Mouse (Mus musculus): ENCODE data around the gene Kif12.

Gene Kif12

DNA sequence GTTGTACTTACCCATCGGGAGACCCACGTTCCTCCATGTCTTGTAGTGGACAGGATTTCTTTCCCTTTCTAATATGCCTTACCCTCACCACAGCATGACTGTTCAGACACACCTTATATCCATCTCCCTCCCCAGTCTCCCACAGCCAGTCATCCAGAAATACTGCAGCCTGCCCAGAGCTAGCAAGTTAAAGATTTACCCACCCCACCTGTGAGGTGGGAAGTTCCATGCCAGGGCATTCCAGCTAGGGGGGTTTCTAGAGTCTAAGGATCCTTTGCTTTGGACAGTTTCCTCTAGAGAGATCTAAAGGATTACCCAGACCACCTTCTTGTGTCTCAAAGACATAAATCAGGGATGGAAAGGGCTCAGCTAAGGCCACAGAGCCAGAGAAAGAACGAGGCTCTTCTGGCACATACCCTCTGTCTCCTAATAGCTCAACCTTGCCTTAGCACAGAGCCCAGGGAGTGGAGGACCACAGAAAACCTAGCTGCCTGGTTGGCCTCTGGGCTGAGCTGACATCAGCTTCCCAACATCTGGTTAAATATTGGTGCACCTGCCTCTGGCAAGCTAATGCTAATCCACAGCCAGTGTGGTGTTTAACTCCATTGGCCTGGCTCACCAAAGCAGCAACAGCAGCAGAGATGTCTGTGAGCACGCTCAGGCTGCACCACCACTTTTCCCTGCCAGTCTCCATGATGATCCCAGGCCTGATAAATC lies at the start of gene Kif12:
Kif12 (minus strand) TSS at position 163 of the 717 bp plus-strand sequence.
- no peak for DNase-seq

GRCm38 (mm10) chr4:63221096-63221958 lies 49.4 kb upstream of the Kif12 start:
- no peak for DNase-seq

DNA sequence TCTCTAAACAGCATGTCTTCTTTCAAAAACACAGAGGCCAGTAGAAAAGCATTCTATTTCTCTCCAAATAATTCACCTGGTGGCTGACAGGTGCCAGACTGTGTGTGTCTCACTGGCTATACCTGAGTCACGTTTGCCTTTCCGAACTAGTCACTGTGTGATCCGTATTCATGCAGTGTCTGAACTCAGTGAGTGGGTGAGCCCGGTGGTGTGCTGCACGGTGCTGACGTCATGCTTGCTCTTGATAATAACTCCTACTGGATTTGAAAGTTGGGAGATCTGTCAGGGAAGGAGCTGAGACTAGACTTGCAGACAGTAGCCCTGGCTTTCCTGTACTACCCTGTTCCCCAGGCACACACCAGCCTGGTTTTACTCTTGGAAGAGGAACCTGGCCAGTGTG lies 47.7 kb upstream of the Kif12 start:
- no peak for DNase-seq

- no peak for DNase-seq
Observed at GRCm38 (mm10) chr4:63219059-63219458, 47.1 kb upstream of the Kif12 start.

DNA sequence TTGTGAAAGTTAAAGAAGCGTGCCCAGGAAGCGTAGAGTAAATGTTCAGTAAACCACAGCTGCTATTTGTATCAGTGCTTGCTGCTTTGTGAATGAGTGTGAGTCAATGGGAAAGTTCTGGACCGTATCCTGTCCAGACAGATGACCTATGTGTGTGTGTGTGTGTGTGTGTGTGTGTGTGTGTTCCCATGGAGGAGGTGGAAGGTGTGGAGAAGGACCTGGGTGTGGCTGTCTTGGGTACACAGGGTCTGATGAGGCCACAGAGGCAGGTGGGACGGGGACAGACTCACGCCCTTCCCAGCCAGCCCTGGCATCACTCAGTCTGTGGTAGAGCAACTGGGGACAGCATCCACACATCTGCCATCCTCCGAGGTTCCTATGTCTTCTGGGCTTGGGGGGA lies 45.6 kb upstream of the Kif12 start:
- no peak for DNase-seq

GRCm38 (mm10) chr4:63216566-63216965 lies 44.6 kb upstream of the Kif12 start:
- no peak for DNase-seq

DNA sequence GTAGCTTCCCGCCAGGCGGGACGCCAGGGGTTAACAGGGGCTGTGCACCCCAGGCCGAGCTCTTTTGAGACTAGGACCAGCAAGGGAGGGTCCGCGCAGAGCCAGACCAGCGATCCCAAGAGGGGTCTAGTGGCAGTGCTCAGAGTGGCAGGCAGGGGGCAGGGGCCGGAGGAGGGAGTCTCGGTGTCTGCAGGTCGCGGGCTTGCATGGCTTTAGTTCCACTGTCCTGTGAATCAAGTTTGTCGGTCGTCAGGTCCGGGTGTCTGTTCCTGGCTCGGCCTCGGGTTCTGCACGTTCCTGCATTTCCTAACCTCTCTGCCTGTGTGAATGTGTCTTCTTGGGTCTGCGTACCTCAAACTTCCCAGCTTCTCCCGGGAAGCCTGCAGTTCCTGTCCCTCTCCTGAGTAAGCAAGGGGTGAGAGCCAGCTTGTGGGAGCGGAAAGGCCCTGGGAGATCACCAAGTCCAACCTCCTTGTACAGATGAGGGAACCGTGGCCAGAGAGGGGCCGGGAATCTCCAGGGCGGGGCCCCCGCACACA lies 44.1 kb upstream of the Kif12 start:
- DNase-seq, result peak; percentile 37 to 40

- DNase-seq, result peak; percentile 81 to 82
Observed at GRCm38 (mm10) chr4:63215185-63215992, 43.5 kb upstream of the Kif12 start.

- DNase-seq, result peak in 1 of 2 experiments; percentile 15
Observed at GRCm38 (mm10) chr4:63213907-63214621, 42.1 kb upstream of the Kif12 start, which contains the start of gene Col27a1. Col27a1 (plus strand) TSS chr4:63214004.

DNA sequence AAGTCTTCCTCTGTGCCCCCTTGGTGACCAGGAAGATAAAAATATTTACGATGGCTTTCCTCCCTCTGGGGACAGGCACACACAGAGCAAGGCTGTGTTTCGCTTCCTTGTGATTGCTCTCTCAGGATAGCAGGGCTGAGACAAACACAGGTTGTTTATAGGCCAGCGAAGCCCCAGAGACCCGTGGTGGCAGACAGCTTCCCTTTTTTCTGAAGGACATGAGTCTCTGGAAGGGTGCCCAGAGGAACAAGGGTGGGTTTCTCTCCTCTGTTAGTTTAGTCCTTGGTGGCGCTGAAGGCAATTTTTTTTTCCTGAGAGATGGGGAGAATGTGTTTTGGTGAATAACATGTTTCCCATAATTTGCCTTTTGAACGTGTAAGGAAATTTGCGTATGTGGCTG lies 33.7 kb upstream of the Kif12 start:
- DNase-seq, result no peak

- no peak for DNase-seq
Observed at GRCm38 (mm10) chr4:63203874-63204273, 31.9 kb upstream of the Kif12 start.

DNA sequence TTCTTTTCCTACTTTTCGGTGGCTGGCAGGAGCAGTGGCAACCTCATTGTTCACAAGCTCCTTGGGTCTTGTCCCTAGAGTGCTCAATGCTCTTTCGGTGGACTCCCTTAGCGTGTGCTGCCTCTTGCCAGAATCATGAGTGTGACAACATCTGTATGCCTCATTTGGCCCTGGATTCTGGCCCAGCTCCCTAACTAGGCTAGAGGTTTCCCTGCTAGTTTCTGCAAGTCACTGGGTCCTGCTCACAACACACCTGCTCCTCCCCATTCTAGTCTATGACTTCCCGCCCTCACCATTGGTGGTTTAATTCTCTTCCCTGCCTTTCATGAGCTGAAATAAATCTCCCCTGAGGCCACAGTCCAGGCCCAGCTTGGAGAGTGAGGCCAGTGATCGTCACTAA lies 27.4 kb upstream of the Kif12 start:
- DNase-seq, result no peak

DNA sequence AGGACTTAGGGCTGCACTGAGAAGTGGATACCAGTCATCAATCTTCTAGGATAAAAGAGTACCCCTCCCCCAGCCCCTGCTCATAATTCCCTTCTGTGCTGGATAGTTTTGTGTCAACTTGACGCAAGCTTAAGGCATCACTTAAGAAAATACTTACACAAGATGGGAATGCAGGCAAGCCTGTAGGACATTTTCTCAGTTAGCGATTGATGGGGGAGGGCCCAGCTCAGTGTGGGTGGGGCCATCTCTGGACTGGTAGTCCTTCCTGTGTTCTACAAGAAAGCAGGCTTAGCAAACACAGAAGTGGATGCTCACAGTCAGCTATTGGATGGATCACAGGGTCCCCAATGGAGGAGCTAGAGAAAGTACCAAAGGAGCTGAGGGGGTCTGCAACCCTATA lies 22.4 kb upstream of the Kif12 start:
- no peak for DNase-seq

GRCm38 (mm10) chr4:63191641-63192040 lies 19.7 kb upstream of the Kif12 start:
- DNase-seq, result no peak

DNA sequence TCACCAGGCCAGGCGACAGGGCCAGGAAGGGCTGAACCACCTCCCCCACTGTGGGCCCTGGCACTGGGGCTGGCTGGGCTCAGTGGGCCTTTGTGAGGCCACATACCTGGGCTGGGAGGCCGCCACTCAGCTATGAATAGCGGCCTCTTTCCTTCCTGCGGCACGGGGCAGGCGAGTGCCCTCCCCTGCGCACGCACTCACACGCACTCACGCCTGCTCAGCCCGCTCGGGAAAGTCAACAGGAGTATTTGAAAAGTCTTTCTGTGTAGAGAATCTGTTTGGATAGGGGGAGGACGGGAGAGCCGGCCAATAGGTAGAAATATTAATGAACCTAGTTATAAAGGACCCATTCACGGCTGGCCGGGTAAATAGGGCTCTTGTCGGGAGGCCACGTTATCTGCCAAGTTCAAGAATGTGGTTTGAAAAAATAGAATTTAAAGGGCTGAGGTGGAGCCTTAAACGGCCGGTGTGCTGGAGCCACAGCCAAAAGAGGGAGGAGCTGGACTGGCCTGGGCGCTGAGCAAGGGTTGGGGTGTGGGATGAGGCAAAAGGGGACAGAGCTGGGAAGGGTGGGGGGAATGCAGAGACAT lies 14.4 kb upstream of the Kif12 start:
- no peak for DNase-seq

DNA sequence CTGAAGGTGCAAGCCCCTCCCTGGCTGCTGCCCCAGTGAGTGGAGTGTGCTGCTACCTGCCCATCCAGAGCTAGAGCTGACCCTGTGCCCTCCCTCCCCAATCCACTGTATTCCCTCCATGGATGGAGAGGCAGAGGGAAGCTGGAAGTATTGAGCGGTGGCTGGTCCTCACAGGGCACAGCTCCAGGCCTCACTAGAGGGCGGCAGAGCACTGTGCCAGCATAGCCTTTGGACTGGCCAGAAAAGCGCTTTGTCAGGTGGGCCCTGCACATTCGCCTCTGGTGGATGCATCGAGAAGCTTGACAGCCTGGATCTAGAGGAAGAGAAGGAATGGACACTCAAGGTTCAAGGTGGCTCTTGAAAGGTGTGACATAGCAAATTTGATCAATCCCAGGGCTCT lies 9.6 kb upstream of the Kif12 start:
- DNase-seq, result peak; percentile 54 to 65

- DNase-seq, result no peak
Observed at GRCm38 (mm10) chr4:63171122-63171521, 809 bp downstream of the Kif12 start.

- DNase-seq, result no peak
Observed at GRCm38 (mm10) chr4:63170061-63170460, 1.9 kb downstream of the Kif12 start.

DNA sequence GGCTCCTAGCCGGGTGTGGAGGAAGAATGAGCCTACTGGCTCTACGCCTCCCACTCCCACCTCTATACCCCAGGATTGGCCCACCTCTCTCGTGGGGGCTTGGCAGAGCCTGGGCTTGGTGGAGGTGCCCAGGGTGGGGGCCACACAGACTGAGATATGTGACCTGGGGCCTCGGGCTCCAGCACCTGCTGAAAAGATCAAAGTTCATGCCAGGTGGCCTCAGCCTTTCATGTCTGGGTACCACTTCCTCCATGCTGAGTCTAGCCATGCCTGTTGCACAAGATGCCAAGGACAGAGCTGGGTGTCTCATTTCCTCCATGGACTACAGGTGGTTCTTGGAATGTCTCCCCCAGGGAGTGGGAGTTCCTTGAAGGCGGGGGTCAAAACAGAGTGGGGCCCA lies 5.6 kb downstream of the Kif12 start:
- no peak for DNase-seq

GRCm38 (mm10) chr4:63165636-63166035 lies 6.3 kb downstream of the Kif12 start:
- DNase-seq, result no peak

GRCm38 (mm10) chr4:63158961-63159592 lies 12.9 kb downstream of the Kif12 start:
- peak; percentile 66 to 72 for DNase-seq
